Mouse (Mus musculus) c-Kit-positive CD71-positive TER-119-positive erythroid progenitor cells, embryonic 14.5 days (primary cell): ENCODE data around the gene Rcan2.
A peak's percentile ranks its signal among the peaks of the same experiment; 100 is the strongest.

Source experiments
- DNase-seq: peaks from one replicate; pipeline ENCODE4 v3.0.0-alpha.2; 2013; ENCODE audit warnings: low spot score

Gene Rcan2

GRCm38 (mm10) chr17:44023842-44024241 is 222.7 kb downstream of the Rcan2 start:
- DNase-seq = no peak

GRCm38 (mm10) chr17:44025011-44025410 is 223.9 kb downstream of the Rcan2 start:
- no peak for DNase-seq

DNA sequence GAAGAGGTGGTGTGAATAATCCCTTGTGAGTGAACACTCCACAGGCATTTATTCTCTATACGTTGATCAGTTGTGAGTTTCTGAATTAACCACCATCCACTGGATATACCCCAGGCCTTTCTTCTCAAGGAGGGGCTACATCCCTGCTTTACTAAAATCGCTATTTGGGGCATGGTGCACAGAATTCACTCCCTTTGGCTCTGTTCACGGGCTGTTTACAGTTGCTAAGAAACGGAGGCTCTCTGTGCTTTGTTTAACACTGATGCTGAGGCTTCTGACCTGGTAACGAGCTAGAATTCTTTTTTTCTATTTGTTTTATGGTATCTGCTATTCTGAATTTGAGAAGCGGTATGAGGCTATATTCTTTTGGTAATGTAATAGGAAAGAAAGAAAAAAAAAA is 224.8 kb downstream of the Rcan2 start:
- DNase-seq = no peak

- no peak for DNase-seq
These were observed 225.2 kb downstream of the Rcan2 start for GRCm38 (mm10) chr17:44026378-44026777.

- DNase-seq = no peak
These were observed 225.6 kb downstream of the Rcan2 start for GRCm38 (mm10) chr17:44026786-44027185.

DNA sequence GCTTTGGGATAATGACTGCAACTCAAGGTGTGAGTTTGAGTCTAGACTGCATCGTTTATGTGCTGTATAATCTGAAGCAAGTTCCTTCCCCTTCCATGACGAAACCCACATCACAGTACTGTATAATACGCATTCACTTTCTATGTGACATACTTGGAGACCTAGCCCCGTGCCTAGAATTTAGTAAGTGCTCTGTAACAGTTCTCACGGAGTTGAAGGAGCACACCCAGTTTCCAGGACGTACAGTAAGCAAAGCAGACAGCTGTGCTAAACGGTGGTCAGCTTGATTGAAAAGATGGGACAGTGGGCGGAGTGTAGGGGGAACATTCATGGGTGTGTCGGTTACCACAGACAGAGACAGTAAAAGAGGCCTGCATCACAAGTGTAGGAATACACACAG is 226.2 kb downstream of the Rcan2 start:
- DNase-seq = no peak

DNA sequence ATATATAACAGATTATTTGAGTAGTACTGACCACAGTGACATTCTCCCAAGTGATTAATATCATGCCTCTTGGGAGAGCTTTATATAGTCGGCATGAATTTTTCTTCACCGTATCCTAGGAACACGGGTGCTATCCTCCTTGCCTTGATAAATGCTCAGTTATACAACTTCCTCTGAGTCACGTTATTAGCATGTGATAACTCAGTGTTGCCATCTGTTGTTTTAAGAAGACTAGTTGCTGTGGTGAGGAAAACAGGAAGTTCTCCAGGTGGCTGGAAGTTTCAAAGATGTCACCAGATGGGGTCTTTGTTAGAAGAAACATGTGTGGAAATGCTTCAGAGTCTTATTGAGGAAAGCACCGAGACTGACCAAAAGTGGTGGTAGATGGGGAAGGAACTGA is 228.5 kb downstream of the Rcan2 start:
- no peak for DNase-seq

- DNase-seq = no peak
These were observed 229.8 kb downstream of the Rcan2 start for GRCm38 (mm10) chr17:44030776-44031587.

DNA sequence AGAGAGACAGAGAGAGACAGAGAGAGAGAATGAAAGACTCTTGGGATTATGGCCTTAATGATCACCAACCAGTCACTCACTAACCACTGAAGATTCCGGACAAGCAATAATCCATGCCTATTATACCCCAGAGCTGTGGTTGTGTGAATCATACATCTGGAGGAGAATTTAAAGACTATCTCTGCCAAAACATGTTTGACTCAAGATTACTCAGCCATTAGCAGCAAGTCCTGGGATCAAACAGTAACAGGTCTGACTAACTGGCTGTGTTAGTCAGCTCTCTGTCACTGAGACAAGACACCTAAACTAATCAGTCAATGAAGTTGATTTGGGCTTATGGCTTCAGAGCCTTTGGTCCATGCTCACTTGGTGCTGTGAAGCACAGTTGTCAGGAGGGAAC is 233.9 kb downstream of the Rcan2 start:
- no peak for DNase-seq

- no peak for DNase-seq
These were observed 237.5 kb downstream of the Rcan2 start for GRCm38 (mm10) chr17:44038656-44039055.

DNA sequence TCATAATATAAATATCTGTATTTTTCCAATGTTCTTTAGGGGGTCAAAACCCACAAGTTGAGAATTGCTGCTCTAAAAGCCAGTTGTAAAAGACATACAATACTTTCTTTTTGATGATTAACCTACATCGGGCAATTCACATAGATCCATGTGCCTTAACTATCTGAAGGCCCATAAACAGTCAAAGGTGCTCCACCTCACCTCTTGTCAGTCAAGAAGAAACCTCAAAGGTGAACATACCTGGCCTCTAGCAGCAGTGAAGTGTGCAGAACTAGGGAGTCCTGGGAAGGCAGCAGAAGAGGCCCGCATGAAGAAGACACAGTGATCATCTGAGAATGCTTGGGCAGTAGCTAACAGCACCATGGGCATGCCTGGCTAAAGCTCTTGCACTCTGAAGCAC is 239.3 kb downstream of the Rcan2 start:
- no peak for DNase-seq

GRCm38 (mm10) chr17:44042301-44042700 is 241.2 kb downstream of the Rcan2 start:
- no peak for DNase-seq

GRCm38 (mm10) chr17:44042861-44043260 is 241.7 kb downstream of the Rcan2 start:
- DNase-seq = no peak

DNA sequence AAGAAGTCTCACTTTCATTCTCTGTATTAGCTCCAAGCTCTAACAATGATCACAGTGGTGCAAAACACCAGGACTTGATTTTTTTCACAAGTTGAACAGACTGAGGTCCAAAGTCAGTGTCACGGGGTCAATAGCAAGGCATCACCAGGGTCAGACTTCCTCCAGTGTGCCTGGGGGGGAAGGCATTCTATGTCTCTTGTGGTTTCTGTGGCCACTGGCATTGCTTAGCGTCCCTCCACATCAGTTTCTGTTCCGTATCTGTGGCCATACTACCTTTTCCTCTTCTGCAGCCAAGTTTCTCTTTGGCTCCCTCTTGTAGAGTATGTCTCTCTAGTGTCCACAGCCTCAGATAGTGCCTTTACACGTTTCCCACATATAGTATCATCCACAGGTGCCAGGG is 252.3 kb downstream of the Rcan2 start:
- no peak for DNase-seq

DNA sequence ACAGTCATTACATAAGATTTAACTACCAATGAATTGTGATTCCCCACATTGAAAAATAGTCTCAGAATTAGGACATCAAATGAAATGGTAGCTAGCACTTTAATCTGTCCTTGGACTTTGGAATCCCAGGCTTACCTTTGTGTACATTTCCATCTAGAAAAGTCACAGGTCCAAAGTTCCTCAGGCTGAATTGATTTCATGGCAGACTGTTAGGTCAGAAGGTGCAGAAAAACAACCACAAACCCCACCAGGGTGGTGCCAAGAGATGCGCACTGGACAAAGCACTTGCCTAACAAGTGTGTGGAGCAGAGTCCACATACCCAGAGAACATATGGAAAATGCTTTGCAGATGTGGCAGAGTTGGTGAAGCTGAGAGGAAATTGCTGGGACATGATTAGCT is 256.0 kb downstream of the Rcan2 start:
- DNase-seq = no peak

GRCm38 (mm10) chr17:44058145-44058544 is 257.0 kb downstream of the Rcan2 start:
- DNase-seq = peak; percentile 31

GRCm38 (mm10) chr17:44060781-44061180 is 259.6 kb downstream of the Rcan2 start:
- no peak for DNase-seq

GRCm38 (mm10) chr17:44061289-44061890 is 260.2 kb downstream of the Rcan2 start:
- no peak for DNase-seq

DNA sequence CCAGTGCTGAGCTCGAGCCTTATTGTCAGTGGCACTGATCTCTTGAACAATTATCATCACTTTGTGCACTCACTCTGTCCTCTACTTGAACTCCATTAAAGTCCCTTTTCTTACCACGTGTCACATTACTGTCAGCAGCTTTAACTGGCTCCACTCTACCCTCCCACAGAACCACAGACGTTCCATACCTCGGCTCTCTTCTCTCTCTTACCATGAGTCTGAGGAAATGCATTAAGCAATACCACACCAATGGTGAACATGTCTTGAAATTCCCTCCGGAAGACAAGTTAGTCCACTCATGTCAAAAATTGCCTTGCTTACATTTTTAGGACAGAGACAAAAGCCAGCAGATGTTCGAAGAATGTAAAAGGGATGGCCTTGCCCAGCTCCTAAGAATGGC is 267.7 kb downstream of the Rcan2 start:
- DNase-seq = no peak

- no peak for DNase-seq
These were observed 270.5 kb downstream of the Rcan2 start for GRCm38 (mm10) chr17:44071680-44072079.

GRCm38 (mm10) chr17:44075601-44076000 is 274.4 kb downstream of the Rcan2 start:
- no peak for DNase-seq

- DNase-seq = peak; percentile 35
These were observed 275.0 kb downstream of the Rcan2 start for GRCm38 (mm10) chr17:44076051-44076680.

DNA sequence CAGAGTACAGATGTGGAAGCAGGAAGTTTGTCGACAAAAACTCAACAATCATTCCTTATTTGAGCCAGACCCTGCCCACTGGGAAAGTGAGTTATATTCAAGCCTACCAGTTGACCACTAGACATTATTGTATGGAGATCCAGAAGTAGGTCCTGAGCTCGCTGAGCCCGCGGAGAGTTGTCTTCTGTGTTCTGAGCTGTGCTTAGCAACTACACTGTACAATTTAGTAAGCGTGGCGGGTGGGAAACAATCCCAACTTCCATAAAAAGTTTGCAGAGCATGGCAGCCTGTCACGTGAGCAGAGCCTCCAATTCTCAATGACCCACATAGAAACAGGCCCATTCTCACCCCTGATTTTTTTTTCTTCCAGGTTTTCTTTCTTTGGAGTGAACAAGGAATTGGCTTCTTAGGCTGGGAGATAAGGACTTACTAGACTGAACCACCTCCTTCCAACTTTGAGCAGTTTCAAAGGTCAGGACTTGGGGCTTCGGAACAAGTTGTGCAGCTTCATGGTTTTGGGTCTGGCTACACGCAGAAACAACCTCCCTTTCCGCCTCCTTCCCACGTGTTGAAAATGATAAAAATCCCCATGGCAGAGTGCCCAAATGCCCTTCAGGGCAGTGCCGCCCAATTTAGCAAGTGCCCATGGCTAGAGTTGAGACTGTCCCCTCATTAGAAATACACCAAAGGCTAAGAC is 276.1 kb downstream of the Rcan2 start:
- DNase-seq = no peak
